Mouse (Mus musculus) gastrocnemius, postnatal 14 days (tissue): ENCODE measurements at regions not wholly inside any gene's neighbourhood (a gene's known extent, or its start where the extent isn't known, plus 50 kb on each side); places are given as distances from the start of the nearest gene placed in this dataset.

Source experiments
- DNase-seq: peaks from one replicate; pipeline ENCODE4 v3.0.0; 2021; ENCODE audit warnings: mixed read lengths
- intact Hi-C: fragments of 180-260 bp; cut with DNase I; formaldehyde crosslinking; loops from one replicate; pipeline ENCODE4 v1.15.1; 2025; ENCODE audit warnings: low total_unique reads
- microRNA-seq, 2 experiments: library from miRNA; unstranded; fragments of <30 nt; microRNA quantifications; one replicate each; pipeline ENCODE4 v1.2.0; 2021

- no peak for DNase-seq
- intact Hi-C loops = no loop called here
These were observed 66.6 kb upstream of the Peli1 start for GRCm38 (mm10) chr11:21024521-21024920.

DNA sequence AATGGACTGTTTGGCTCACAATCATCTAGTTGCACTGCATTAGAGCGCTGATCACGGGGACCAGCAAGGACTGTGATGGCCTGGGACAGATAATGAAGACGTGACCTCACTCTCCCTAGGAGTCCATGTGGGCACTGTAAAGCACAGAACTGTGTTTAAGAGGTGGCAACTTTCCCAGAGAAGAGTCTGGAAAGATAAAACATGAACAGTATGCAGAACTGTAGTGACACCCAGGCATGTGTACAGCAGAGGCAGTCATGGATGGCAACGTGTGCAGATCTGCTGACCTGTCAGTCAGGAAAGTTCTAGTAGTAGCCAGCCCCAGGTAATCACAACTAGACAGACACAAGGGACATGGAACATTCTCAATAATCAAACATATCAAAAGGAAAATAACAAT is 63.8 kb upstream of the Peli1 start:
- DNase-seq = no peak
- intact Hi-C loops = no loop called here

DNA sequence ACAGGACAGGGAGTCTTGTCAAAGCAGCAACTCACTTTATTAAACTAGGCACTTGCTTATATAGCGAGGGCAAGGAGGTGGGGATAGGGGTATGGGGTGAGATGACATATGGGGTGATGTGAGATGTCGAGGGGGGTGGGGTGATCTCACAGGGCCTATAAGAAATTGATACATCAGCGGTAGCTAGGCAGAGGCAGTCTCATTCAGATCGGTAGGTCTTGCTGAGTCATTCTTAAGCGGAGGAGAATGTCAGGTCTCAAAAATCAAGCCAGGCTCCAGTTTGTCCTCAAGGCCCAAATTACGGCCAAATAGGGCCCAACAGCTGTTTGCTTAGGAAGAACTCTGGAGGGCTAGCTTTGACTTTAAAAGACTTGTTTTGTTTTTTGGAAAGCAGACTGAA is 60.7 kb upstream of the Peli1 start:
- intact Hi-C loops = no loop called here

GRCm38 (mm10) chr11:21031816-21032215 is 59.3 kb upstream of the Peli1 start:
- DNase-seq = no peak
- intact Hi-C loops = no loop called here

More for the DNA sequence above, 60.7 kb upstream of the Peli1 start:
- no peak for DNase-seq

DNA sequence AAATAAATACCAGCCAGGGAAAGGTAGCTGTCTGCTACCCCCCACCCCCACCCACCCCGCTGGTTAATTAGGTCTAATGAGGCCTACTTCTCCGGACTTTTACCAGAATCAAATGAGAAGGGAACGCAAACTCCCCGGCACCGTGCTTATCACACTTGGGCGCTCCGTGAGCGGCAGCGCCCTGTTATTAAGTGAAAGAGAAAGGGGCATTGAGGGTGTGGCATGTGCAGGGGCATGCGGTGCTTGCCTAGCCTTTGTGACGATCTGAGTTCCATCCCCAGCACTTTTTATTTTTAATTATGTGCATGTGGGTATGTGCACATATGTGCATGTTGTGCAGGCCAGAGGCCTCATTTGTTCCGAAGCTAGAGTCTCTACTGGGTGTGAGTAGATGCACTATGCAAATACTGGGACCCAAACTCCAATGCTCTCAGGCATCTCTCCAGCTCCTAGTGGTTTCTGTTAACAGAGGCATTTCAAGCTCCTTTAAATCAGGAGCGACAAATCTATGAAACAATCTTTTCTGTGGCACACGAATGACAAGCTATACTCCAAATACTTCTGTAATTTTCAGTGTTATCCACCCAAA is 57.8 kb upstream of the Peli1 start:
- intact Hi-C loops = no loop called here
- no peak for DNase-seq

- peak; percentile 24 for DNase-seq
- intact Hi-C loops = no loop called here
These were observed 57.2 kb upstream of the Peli1 start for GRCm38 (mm10) chr11:21033823-21034401.

- intact Hi-C loops = no loop called here
- DNase-seq = no peak
These were observed 54.8 kb upstream of the Peli1 start for GRCm38 (mm10) chr11:21036161-21036916.

DNA sequence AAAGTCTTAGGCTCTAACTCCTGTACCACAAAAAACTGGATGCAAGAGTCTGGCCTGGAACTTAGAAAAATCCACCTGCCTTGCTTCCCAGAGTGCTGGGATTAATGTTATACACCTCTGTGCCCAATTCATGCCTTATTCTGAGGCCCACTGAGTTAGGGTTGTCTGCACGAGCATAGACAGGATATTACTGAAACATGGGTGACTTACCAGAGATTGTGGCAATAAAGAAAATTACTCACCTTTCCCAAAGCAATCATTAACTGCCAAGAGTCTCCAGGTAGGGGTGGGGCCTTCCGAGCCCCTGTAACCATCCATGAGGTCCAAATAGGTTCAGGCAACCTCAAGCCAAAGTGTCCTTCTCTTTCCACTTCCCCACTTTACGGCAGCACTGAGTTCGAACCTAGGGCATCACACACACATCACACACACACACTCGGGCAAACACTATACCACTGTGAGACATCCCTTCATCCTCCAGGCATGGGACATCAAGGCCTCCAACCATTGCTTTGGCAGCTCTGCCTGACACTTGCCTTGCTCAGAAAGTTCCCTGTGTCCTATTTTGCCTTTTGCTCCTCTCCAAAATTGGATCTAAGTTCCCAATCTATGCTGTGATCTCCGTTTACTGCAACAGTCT is 53.7 kb upstream of the Peli1 start:
- no peak for DNase-seq
- intact Hi-C loops = no loop called here

- DNase-seq = no peak
- intact Hi-C loops = loop anchor here (1.0 kb wide), 1 partner anchor 45 kb away; no protein-coding TSS in a partner anchor
These were observed 49.9 kb upstream of the Peli1 start for GRCm38 (mm10) chr11:21041201-21041600.

Small RNA genes lying in the stretch of these regions (microRNA-seq; reads per million reads assigned to microRNA genes)
- gene Gm23681 = 0 reads per million in 2 experiments
